Mouse (Mus musculus): ENCODE results near the gene Plcg2.

- TF ChIP-seq CTCF (IDR thresholded peaks at IDR 0.05; ENCODE audit: low read depth) (no peak), EP300 (IDR thresholded peaks at IDR 0.05; ENCODE audit: low read depth) (no peak)
Measured at GRCm38 (mm10) chr8:117652318-117652717, 154.2 kb downstream of the Plcg2 start.

Measured in liver, embryonic 14.5 days (tissue).